Mouse (Mus musculus): Measurements from ENCODE around the gene Srsf7. TPM values are rescaled to one million over a fixed set of nuclear protein-coding genes. Genes with fewer than 3 reads are reported as not detected.

The Srsf7 gene
- 336 and 378 TPM in 2 replicates for polyA plus RNA-seq (2015; fragmentation: Nextera tagmentation; extraction: Ambion mirVana)

- H3K9ac ChIP-seq, result peak within 1 kb of the TSS; percentile 95
- under 1% methylated on average over 95 of the region's 95 CpGs for WGBS (ENCODE audit: insufficient replicate concordance)
- H3K27me3 ChIP-seq, result no peaks in the 10 kb centered on the region
- DNase-seq (peak; percentile 94), ATAC-seq (ENCODE audit: low read depth) (peak; percentile 86)
- H3K4me2 ChIP-seq, result peak within 1 kb of the TSS; percentile 87
- peak within 1 kb of the TSS; percentile 92 for H3K4me3 ChIP-seq (replicated peaks)
- H3K9me3 ChIP-seq (replicated peaks), result no peaks in the 10 kb centered on the region
- H3K4me1 ChIP-seq (replicated peaks), result peaks cover 26% of the 10 kb centered on the region
- H3K36me3 ChIP-seq, result peaks cover 35% of the 10 kb centered on the region
- peak within 1 kb of the TSS; percentile 95 for H3K27ac ChIP-seq
Measured at GRCm38 (mm10) chr17:80206671-80207581, at the start of gene Srsf7, which contains the start of gene Ttc39d. Gene Srsf7 (minus strand): TSS chr17:80207307. Gene Ttc39d (plus strand): TSS chr17:80207460.

- H3K27ac ChIP-seq, result no peak overlapping the region
- no peaks in the 10 kb centered on the region for H3K9me3 ChIP-seq (replicated peaks)
- no peak overlapping the region for H3K9ac ChIP-seq
- DNase-seq (peak; percentile 9), ATAC-seq (ENCODE audit: low read depth) (peak; percentile 67)
- 46% methylated on average over 13 of the region's 13 CpGs for WGBS (ENCODE audit: insufficient replicate concordance)
- H3K4me2 ChIP-seq, result 0 out of 2 replicates have a peak overlapping the region, but pooled peaks have one; percentile 3
- no peak overlapping the region for H3K4me3 ChIP-seq (replicated peaks)
- peaks cover 71% of the 10 kb centered on the region for H3K36me3 ChIP-seq
- H3K4me1 ChIP-seq (replicated peaks), result peaks cover 7% of the 10 kb centered on the region
- H3K27me3 ChIP-seq, result no peaks in the 10 kb centered on the region
Measured at GRCm38 (mm10) chr17:80255208-80255607, 48.1 kb upstream of the Srsf7 start.

- peaks cover 74% of the 10 kb centered on the region for H3K36me3 ChIP-seq
- H3K27ac ChIP-seq, result no peak overlapping the region; the same call in 1 of the 2 replicates
- H3K4me3 ChIP-seq (replicated peaks), result no peak overlapping the region
- peaks cover 7% of the 10 kb centered on the region for H3K4me1 ChIP-seq (replicated peaks)
- WGBS (ENCODE audit: insufficient replicate concordance), result 85% methylated on average over 5 of the region's 5 CpGs
- H3K9ac ChIP-seq, result no peak overlapping the region
- no peak overlapping the region for H3K4me2 ChIP-seq
- DNase-seq, result no peak
- no peaks in the 10 kb centered on the region for H3K9me3 ChIP-seq (replicated peaks)
- no peaks in the 10 kb centered on the region for H3K27me3 ChIP-seq
- no peak; the same call in 1 of the 2 replicates for ATAC-seq (ENCODE audit: low read depth)
Measured at GRCm38 (mm10) chr17:80254421-80254820, 47.3 kb upstream of the Srsf7 start.

- peaks cover 7% of the 10 kb centered on the region for H3K4me1 ChIP-seq (replicated peaks)
- peaks cover 71% of the 10 kb centered on the region for H3K36me3 ChIP-seq
- H3K4me2 ChIP-seq, result no peak overlapping the region
- 73% methylated on average over 13 of the region's 13 CpGs for WGBS (ENCODE audit: insufficient replicate concordance)
- H3K9me3 ChIP-seq (replicated peaks), result no peaks in the 10 kb centered on the region
- 0 out of 2 replicates have a peak, but pooled peaks have one; percentile 29 for ATAC-seq (ENCODE audit: low read depth)
- H3K27me3 ChIP-seq, result no peaks in the 10 kb centered on the region
- no peak overlapping the region for H3K4me3 ChIP-seq (replicated peaks)
- H3K9ac ChIP-seq, result no peak overlapping the region
- H3K27ac ChIP-seq, result no peak overlapping the region
- DNase-seq, result no peak
Measured at GRCm38 (mm10) chr17:80252757-80253525, 45.8 kb upstream of the Srsf7 start.

- no peak for DNase-seq
- Histone ChIP-seq H3K27me3 (no peaks in the 10 kb centered on the region), H3K9ac (no peak overlapping the region), H3K36me3 (peaks cover 63% of the 10 kb centered on the region), H3K9me3 (replicated peaks) (no peaks in the 10 kb centered on the region), H3K4me1 (replicated peaks) (0 out of 2 replicates have a peak, but pooled peaks cover 5% of the 10 kb centered on the region), H3K27ac (peak overlapping the region; percentile 54; the same call in 1 of the 2 replicates), H3K4me2 (no peak overlapping the region), H3K4me3 (replicated peaks) (no peak overlapping the region)
- ATAC-seq (ENCODE audit: low read depth), result peak; percentile 72
- 68% methylated on average over 13 of the region's 13 CpGs for WGBS (ENCODE audit: insufficient replicate concordance)
Measured at GRCm38 (mm10) chr17:80243116-80243515, 36.0 kb upstream of the Srsf7 start.

GRCm38 (mm10) chr17:80241594-80241993 is 34.5 kb upstream of the Srsf7 start:
- no peak for DNase-seq
- Histone ChIP-seq H3K9me3 (replicated peaks) (no peaks in the 10 kb centered on the region), H3K4me3 (replicated peaks) (no peak overlapping the region), H3K4me1 (replicated peaks) (0 out of 2 replicates have a peak, but pooled peaks cover 5% of the 10 kb centered on the region), H3K27ac (no peak overlapping the region), H3K9ac (no peak overlapping the region), H3K36me3 (peaks cover 56% of the 10 kb centered on the region), H3K4me2 (no peak overlapping the region), H3K27me3 (no peaks in the 10 kb centered on the region)
- no peak for ATAC-seq (ENCODE audit: low read depth)
- 82% methylated on average over 9 of the region's 9 CpGs for WGBS (ENCODE audit: insufficient replicate concordance)

GRCm38 (mm10) chr17:80237475-80237874 is 30.4 kb upstream of the Srsf7 start:
- WGBS (ENCODE audit: insufficient replicate concordance), result 79% methylated on average over 5 of the region's 5 CpGs
- ATAC-seq (ENCODE audit: low read depth), result no peak

GRCm38 (mm10) chr17:80236805-80237204 is 29.7 kb upstream of the Srsf7 start:
- 73% methylated on average over 3 of the region's 3 CpGs for whole genome bisulfite sequencing (ENCODE audit: insufficient replicate concordance)
- Histone ChIP-seq H3K9me3 (replicated peaks) (no peaks in the 10 kb centered on the region), H3K27me3 (no peaks in the 10 kb centered on the region), H3K9ac (no peak overlapping the region), H3K27ac (no peak overlapping the region), H3K4me3 (replicated peaks) (no peak overlapping the region), H3K4me1 (replicated peaks) (peaks cover 11% of the 10 kb centered on the region), H3K4me2 (no peak overlapping the region), H3K36me3 (peaks cover 30% of the 10 kb centered on the region)
- DNase-seq (no peak), ATAC-seq (ENCODE audit: low read depth) (no peak)

More at GRCm38 (mm10) chr17:80237475-80237874, 30.4 kb upstream of the Srsf7 start:
- H3K36me3 ChIP-seq, result peaks cover 36% of the 10 kb centered on the region
- H3K4me1 ChIP-seq (replicated peaks), result peaks cover 6% of the 10 kb centered on the region
- H3K9ac ChIP-seq, result no peak overlapping the region
- no peak overlapping the region for H3K4me2 ChIP-seq
- H3K27ac ChIP-seq, result no peak overlapping the region
- DNase-seq, result no peak
- no peak overlapping the region for H3K4me3 ChIP-seq (replicated peaks)
- H3K9me3 ChIP-seq (replicated peaks), result no peaks in the 10 kb centered on the region
- no peaks in the 10 kb centered on the region for H3K27me3 ChIP-seq

- no peak overlapping the region for H3K4me2 ChIP-seq
- no peak for DNase-seq
- H3K9me3 ChIP-seq (replicated peaks), result no peaks in the 10 kb centered on the region
- 69% methylated on average over 3 of the region's 3 CpGs for WGBS (ENCODE audit: insufficient replicate concordance)
- peaks cover 24% of the 10 kb centered on the region for H3K36me3 ChIP-seq
- no peaks in the 10 kb centered on the region for H3K27me3 ChIP-seq
- peaks cover 18% of the 10 kb centered on the region for H3K4me1 ChIP-seq (replicated peaks)
- H3K9ac ChIP-seq, result no peak overlapping the region
- no peak for ATAC-seq (ENCODE audit: low read depth)
- no peak overlapping the region for H3K4me3 ChIP-seq (replicated peaks)
- no peak overlapping the region for H3K27ac ChIP-seq
Measured at GRCm38 (mm10) chr17:80235477-80235876, 28.4 kb upstream of the Srsf7 start.

- Histone ChIP-seq H3K4me1 (replicated peaks) (peaks cover 18% of the 10 kb centered on the region), H3K4me2 (no peak overlapping the region), H3K9me3 (replicated peaks) (no peaks in the 10 kb centered on the region), H3K4me3 (replicated peaks) (no peak overlapping the region), H3K27ac (no peak overlapping the region), H3K36me3 (peaks cover 16% of the 10 kb centered on the region), H3K9ac (no peak overlapping the region), H3K27me3 (no peaks in the 10 kb centered on the region)
- ATAC-seq (ENCODE audit: low read depth) (no peak), DNase-seq (no peak)
- WGBS (ENCODE audit: insufficient replicate concordance), result 74% methylated on average over 7 of the region's 7 CpGs
Measured at GRCm38 (mm10) chr17:80234376-80234775, 27.3 kb upstream of the Srsf7 start.

- 72% methylated on average over 5 of the region's 5 CpGs for WGBS (ENCODE audit: insufficient replicate concordance)
- Histone ChIP-seq H3K27me3 (no peaks in the 10 kb centered on the region), H3K9me3 (replicated peaks) (no peaks in the 10 kb centered on the region), H3K27ac (no peak overlapping the region), H3K4me3 (replicated peaks) (no peak overlapping the region), H3K36me3 (peaks cover 18% of the 10 kb centered on the region), H3K4me1 (replicated peaks) (peaks cover 18% of the 10 kb centered on the region), H3K4me2 (no peak overlapping the region), H3K9ac (no peak overlapping the region)
- DNase-seq (no peak), ATAC-seq (ENCODE audit: low read depth) (no peak; the same call in 1 of the 2 replicates)
Measured at GRCm38 (mm10) chr17:80233844-80234243, 26.7 kb upstream of the Srsf7 start.

All from liver, embryonic 13.5 days (tissue).